Mouse (Mus musculus) frontal cortex, postnatal 36 days (tissue): Measurements from ENCODE around the gene Mustn1.

Experiments
- DNase-seq, 2 experiments: peaks; one replicate each; pipeline ENCODE4 v3.0.0; 2022; ENCODE audit warnings: low spot score in 2 of 2

The Mustn1 gene

GRCm38 (mm10) chr14:30878958-30879571 is at the start of gene Mustn1:
Gene Mustn1, plus strand, starts transcription at chr14:30879200.
- peak; percentile 42 to 50 for DNase-seq

GRCm38 (mm10) chr14:30837416-30837996 is 41.5 kb upstream of the Mustn1 start:
- no peak for DNase-seq

- DNase-seq = no peak
These were observed 35.3 kb upstream of the Mustn1 start for GRCm38 (mm10) chr14:30843701-30844100.

- no peak for DNase-seq
These were observed 28.5 kb upstream of the Mustn1 start for GRCm38 (mm10) chr14:30850504-30850903.

GRCm38 (mm10) chr14:30852325-30852724 is 26.7 kb upstream of the Mustn1 start:
- DNase-seq = no peak

GRCm38 (mm10) chr14:30855316-30855715 is 23.7 kb upstream of the Mustn1 start:
- no peak for DNase-seq

- DNase-seq = no peak
These were observed 22.0 kb upstream of the Mustn1 start for GRCm38 (mm10) chr14:30856885-30857507.

- DNase-seq = no peak
These were observed 21.0 kb upstream of the Mustn1 start for GRCm38 (mm10) chr14:30857990-30858389.

GRCm38 (mm10) chr14:30861421-30862125 is 17.4 kb upstream of the Mustn1 start:
- DNase-seq = no peak

- no peak for DNase-seq
These were observed 16.6 kb upstream of the Mustn1 start for GRCm38 (mm10) chr14:30862368-30862767.

GRCm38 (mm10) chr14:30865311-30865710 is 13.7 kb upstream of the Mustn1 start:
- DNase-seq = no peak

- DNase-seq = peak; percentile 71 to 74
These were observed 12.0 kb upstream of the Mustn1 start for GRCm38 (mm10) chr14:30867042-30867441.

GRCm38 (mm10) chr14:30868826-30869225 is 10.2 kb upstream of the Mustn1 start:
- no peak for DNase-seq

- no peak for DNase-seq
These were observed 9.6 kb upstream of the Mustn1 start for GRCm38 (mm10) chr14:30869391-30869801.

- peak in 1 of 2 experiments; percentile 40 for DNase-seq
These were observed 8.5 kb upstream of the Mustn1 start for GRCm38 (mm10) chr14:30870206-30871147.

- DNase-seq = no peak
These were observed 4.8 kb upstream of the Mustn1 start for GRCm38 (mm10) chr14:30874095-30874700.

- no peak for DNase-seq
These were observed 3.7 kb upstream of the Mustn1 start for GRCm38 (mm10) chr14:30875130-30875865.

- DNase-seq = no peak
These were observed 3.0 kb upstream of the Mustn1 start for GRCm38 (mm10) chr14:30875955-30876354.

- no peak for DNase-seq
These were observed 2.5 kb upstream of the Mustn1 start for GRCm38 (mm10) chr14:30876451-30876850.

GRCm38 (mm10) chr14:30877827-30878226 is 1.2 kb upstream of the Mustn1 start:
- DNase-seq = no peak
